Mouse (Mus musculus): ENCODE results near the gene Rce1.
A peak's percentile ranks its signal among the peaks of the same experiment; 100 is the strongest.

GRCm38 (mm10) chr19:4628819-4629218, 3.4 kb upstream of the Rce1 start:
- TF ChIP-seq POLR2A (IDR thresholded peaks at IDR 0.05; ENCODE audit: low read depth, low read length) (no peak), CTCF (IDR thresholded peaks at IDR 0.05; ENCODE audit: extremely low read depth, insufficient read depth, insufficient read length, insufficient replicate concordance) (peak; percentile 47; the same call in 1 of the 2 replicates)

All from spleen, adult 2 months (tissue).